Mouse (Mus musculus) testis, adult 2 months (tissue): ENCODE measurements around the gene Hes7. TPM values are rescaled to one million over a fixed set of nuclear protein-coding genes. Genes with fewer than 3 reads are reported as not detected.

Experiments
- H3K27ac ChIP-seq: fragments of 200-500 bp; 2 replicates; pipeline ENCODE4 v1.5.1; 2012; ENCODE audit warnings: low read depth, low read length; ENCODE audit not compliant: control insufficient read depth, insufficient read depth
- H3K27me3 ChIP-seq: fragments of 200-500 bp; 2 replicates; pipeline ENCODE4 v1.6.1; 2012; ENCODE audit warnings: mild to moderate bottlenecking, low read length, moderate library complexity; ENCODE audit not compliant: control insufficient read depth, insufficient read depth
- H3K36me3 ChIP-seq: fragments of 200-500 bp; 2 replicates; pipeline ENCODE4 v1.6.1; 2012; ENCODE audit warnings: mild to moderate bottlenecking, low read length; ENCODE audit not compliant: control insufficient read depth, insufficient read depth
- H3K4me1 ChIP-seq: fragments of 200-500 bp; 2 replicates; pipeline ENCODE4 v1.6.1; 2012; ENCODE audit warnings: low read length; ENCODE audit not compliant: control insufficient read depth, insufficient read depth
- H3K4me3 ChIP-seq: fragments of 200-500 bp; 2 replicates; pipeline ENCODE4 v1.5.1; 2012; ENCODE audit warnings: low read depth, mild to moderate bottlenecking, low read length, moderate library complexity, mixed read lengths; ENCODE audit not compliant: control insufficient read depth
- CTCF ChIP-seq: fragments of 200-500 bp; IDR thresholded peaks from 2 replicates; pipeline ENCODE4 v1.5.1; 2012; ENCODE audit warnings: low read depth, mild to moderate bottlenecking, inconsistent platforms, low read length, moderate library complexity; ENCODE audit not compliant: control insufficient read depth, insufficient read depth, insufficient replicate concordance
- POLR2A ChIP-seq: fragments of 200-500 bp; IDR thresholded peaks from 2 replicates; pipeline ENCODE4 v1.6.1; 2012; ENCODE audit warnings: low read depth, mild to moderate bottlenecking, inconsistent platforms, low read length, moderate library complexity; ENCODE audit not compliant: control insufficient read depth
- polyA plus RNA-seq: library from polyadenylated mRNA; depleted of rRNA; stranded (reverse); fragments of >200 nt; gene quantifications from 2 replicates; pipeline ENCODE4 v1.2.3, GENCODE M21; 2012

The Hes7 gene
- polyA plus RNA-seq, 1 experiment: 0.17 TPM

- peaks cover 6% of the 10 kb centered on the region for H3K36me3 ChIP-seq
- peak overlapping the region; percentile 100 for H3K27ac ChIP-seq
- no peaks in the 10 kb centered on the region for H3K27me3 ChIP-seq
- TF ChIP-seq CTCF: no peak
- TF ChIP-seq POLR2A: peak; percentile 1; the same call in 1 of the 2 replicates
- H3K4me1 ChIP-seq: peaks cover 37% of the 10 kb centered on the region
- peak overlapping the region; percentile 99 for H3K4me3 ChIP-seq
Observed at GRCm38 (mm10) chr11:69099177-69099914, 20.9 kb upstream of the Hes7 start.

- Histone ChIP-seq H3K27me3 (no peaks in the 10 kb centered on the region), H3K36me3 (peaks cover 6% of the 10 kb centered on the region), H3K27ac (peak overlapping the region; percentile 100), H3K4me1 (peaks cover 34% of the 10 kb centered on the region), H3K4me3 (peak overlapping the region; percentile 99)
- TF ChIP-seq CTCF (no peak), POLR2A (peak; percentile 94)
Observed at GRCm38 (mm10) chr11:69099915-69100345, 20.3 kb upstream of the Hes7 start.

- H3K27me3 ChIP-seq: no peaks in the 10 kb centered on the region
- no peak for TF ChIP-seq CTCF
- TF ChIP-seq POLR2A: no peak
- H3K4me1 ChIP-seq: peaks cover 27% of the 10 kb centered on the region
- H3K27ac ChIP-seq: peak overlapping the region; percentile 20
- H3K4me3 ChIP-seq: peak overlapping the region; percentile 99
- peaks cover 6% of the 10 kb centered on the region for H3K36me3 ChIP-seq
Observed at GRCm38 (mm10) chr11:69100639-69101360, 19.4 kb upstream of the Hes7 start.

- no peak for TF ChIP-seq POLR2A
- TF ChIP-seq CTCF: no peak
- Histone ChIP-seq H3K27me3 (no peaks in the 10 kb centered on the region), H3K4me1 (peaks cover 22% of the 10 kb centered on the region), H3K27ac (no peak overlapping the region), H3K36me3 (peaks cover 6% of the 10 kb centered on the region), H3K4me3 (peak overlapping the region; percentile 5; the same call in 1 of the 2 replicates)
Observed at GRCm38 (mm10) chr11:69101604-69102402, 18.4 kb upstream of the Hes7 start.

GRCm38 (mm10) chr11:69102403-69102725 is 17.8 kb upstream of the Hes7 start:
- TF ChIP-seq POLR2A: no peak
- no peak for TF ChIP-seq CTCF
- Histone ChIP-seq H3K36me3 (peaks cover 6% of the 10 kb centered on the region), H3K4me1 (peaks cover 16% of the 10 kb centered on the region), H3K27ac (no peak overlapping the region), H3K27me3 (no peaks in the 10 kb centered on the region), H3K4me3 (no peak overlapping the region)

GRCm38 (mm10) chr11:69103121-69103520 is 17.1 kb upstream of the Hes7 start:
- Histone ChIP-seq H3K27me3 (no peaks in the 10 kb centered on the region), H3K36me3 (peaks cover 6% of the 10 kb centered on the region), H3K4me1 (peaks cover 8% of the 10 kb centered on the region), H3K4me3 (no peak overlapping the region), H3K27ac (no peak overlapping the region)
- TF ChIP-seq CTCF: no peak
- TF ChIP-seq POLR2A: no peak
